Mouse (Mus musculus) mesoderm, embryonic 11.5 days (tissue): ENCODE measurements around the gene Sdf2l1.
"Not testable (repeated sequence)": the region's sequence is repeated elsewhere in the genome, so short reads cannot be mapped to it uniquely, and the experiment has no call there.

Experiments used
- DNase-seq: peaks from one replicate; pipeline ENCODE4 v3.0.0-alpha.2; 2012; ENCODE audit warnings: low read depth, low spot score

Sdf2l1 gene

DNA sequence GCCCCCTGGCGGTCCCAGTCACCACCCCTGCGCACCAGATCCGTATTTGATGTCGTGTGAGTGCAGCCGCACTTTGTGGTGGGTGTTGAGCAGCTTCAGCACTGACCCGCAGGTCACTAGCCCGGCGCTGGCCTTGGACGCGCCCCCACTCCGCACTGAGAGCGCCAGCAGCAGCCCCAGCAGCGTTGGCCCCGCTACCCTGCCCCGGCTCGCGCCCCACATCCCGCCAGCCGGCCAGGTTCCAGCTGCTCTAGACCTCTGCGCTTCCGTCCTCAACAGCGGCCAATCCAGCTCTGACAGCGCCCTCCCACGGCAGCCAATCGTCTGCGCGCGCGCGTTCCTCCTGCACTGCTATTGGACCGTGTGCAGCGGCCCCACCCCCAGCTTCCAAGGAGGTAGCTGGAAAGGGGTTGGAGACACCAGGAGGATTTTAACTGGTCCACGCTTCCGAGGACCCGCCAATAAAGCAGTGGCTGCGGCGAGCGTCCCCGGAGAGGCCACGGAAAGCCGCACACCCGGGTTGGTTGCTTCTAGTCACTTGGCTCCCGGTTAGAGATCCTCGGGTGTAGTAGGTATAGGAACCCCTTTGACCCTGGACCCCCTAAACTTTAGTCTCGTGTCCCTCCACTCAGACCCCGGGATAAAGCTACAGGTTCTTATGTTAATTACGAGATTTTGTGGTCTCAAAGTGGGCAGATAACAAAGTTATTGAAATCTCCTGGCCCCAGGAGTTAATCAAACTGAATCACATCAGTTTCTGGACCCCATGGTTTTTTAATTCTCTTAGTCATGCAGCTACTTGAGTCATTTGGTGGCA lies at the start of gene Sdf2l1:
Sdf2l1 (minus strand) TSS at position 295 of the 817 bp plus-strand sequence.
- DNase-seq: peak; percentile 98

DNA sequence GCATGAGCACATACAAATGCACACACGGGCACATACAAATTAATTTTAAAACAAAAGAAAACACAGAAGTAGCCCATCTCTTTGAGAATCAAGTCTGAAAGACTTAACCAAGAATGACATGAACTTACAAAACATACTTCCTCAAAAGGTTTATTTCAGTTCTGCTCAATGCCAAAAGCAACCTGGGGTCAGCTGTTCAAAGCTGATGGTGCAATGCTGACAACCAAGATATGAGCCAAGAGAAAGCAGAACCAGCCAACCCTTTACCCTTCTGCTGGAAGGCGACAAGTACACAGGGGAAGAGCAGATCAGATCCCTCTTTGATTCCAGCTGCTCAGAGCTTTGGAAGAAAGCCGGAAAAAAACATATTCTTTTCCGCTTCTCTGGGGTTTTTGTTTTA lies 49.2 kb upstream of the Sdf2l1 start:
- no peak for DNase-seq

- DNase-seq: no peak
These were observed 47.5 kb upstream of the Sdf2l1 start for GRCm38 (mm10) chr16:17179706-17180105.

DNA sequence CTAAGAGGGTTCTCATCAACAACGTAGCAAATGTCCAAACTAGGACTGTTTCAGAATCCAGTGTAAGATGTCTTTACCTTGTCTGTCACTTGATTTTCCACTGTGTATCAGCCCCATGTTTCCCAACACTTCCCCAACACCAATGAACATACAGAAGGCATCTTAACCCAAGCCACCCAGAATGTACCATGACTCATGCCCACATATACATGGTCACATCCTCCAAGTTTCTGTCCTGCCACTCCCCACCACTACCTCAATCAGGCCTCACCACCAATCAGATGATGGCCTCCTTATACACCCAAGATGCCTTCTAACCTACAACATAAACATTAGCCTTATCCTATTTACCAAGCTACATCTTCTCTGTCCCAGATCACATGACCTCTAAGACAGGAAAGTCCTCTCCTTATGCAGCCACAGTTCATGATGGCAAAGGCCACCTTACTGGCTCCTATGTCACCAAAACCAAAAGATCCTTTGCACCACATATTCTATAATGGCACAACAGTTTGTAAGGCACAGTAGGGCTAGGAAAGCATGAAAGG lies 45.5 kb upstream of the Sdf2l1 start:
- no peak for DNase-seq

DNA sequence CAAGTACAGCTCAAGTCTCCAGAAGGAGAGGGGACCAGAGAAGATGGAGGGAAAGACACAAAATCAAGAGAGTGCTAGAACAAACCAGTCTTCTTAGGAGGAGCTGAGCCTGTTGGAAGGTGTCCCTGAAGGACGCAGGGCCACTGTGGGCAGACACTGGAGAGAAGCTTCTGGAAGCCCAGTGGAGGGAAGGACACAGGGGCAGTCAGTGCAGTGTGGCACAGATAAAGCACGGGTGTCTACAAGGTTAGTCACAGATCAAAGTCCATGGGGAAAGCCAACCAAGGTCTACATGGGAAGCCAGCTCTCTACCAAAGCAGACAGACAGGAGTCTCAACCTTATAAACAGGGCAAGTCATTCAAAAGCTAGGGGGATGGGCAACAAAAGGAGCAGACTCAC lies 43.6 kb upstream of the Sdf2l1 start:
- no peak for DNase-seq

DNA sequence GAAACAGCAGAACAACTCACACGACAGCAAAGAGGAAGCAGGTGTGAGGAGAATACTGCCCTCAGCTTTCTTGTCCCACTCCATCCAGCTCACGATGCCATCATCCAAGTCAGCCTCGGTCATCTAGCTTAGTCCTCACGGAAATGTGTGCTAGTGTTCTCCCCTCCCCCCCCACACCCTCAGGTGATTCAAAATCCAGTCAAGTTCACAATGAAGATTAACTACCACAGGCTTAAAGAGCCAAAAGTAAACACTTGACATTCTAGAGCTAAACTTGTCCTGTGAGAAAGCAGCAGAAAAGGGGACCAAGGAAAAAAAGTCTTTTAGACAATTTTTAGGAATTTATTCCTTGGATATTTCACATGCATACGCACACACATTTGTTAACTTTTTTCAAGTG lies 35.9 kb upstream of the Sdf2l1 start:
- DNase-seq: no peak

DNA sequence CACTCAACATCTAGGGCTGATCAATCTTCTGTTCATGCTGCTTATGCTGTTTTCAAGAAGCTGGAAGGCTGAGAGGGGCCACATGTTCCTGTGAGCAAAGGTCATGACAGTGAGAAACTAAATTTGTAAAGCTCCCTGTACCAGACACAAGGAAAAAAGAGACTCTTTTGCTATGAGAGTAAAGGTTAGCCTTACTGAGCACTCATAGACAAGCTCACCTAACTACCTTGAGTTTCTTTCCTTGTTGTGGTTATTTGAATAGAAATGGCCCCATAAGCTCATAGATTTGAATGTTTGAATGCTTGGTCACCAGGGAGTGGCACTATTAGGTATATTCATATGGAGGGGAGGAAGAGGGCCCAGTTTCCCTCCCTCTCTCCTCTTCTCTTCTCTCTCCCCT lies 35.0 kb upstream of the Sdf2l1 start:
- no peak for DNase-seq

- not testable (repeated sequence) for DNase-seq
These were observed 33.3 kb upstream of the Sdf2l1 start for GRCm38 (mm10) chr16:17165478-17165877.

DNA sequence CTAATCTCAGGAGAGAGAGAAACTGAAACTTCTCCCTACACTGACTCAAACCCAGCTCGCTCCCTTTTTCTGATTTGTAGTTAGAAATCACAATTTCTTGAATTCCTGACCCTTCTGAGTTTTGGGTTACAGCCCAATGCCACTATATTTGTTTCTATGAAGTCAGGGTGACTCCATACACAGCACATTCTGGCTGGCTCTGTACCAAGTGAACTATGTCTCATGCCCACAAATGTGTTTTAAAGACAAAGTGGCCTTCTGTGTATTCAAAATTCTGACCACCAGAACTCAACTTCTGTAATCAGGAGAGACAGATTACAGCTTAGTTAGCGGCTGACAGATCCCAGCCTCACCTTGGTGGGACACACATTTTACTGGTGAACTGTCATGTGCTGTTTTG lies 22.2 kb upstream of the Sdf2l1 start:
- no peak for DNase-seq

GRCm38 (mm10) chr16:17151874-17152273 lies 19.7 kb upstream of the Sdf2l1 start:
- DNase-seq: no peak

- DNase-seq: no peak
These were observed 18.5 kb upstream of the Sdf2l1 start for GRCm38 (mm10) chr16:17150520-17151258.

- peak; percentile 67 for DNase-seq
These were observed 15.9 kb upstream of the Sdf2l1 start for GRCm38 (mm10) chr16:17148084-17148483.

DNA sequence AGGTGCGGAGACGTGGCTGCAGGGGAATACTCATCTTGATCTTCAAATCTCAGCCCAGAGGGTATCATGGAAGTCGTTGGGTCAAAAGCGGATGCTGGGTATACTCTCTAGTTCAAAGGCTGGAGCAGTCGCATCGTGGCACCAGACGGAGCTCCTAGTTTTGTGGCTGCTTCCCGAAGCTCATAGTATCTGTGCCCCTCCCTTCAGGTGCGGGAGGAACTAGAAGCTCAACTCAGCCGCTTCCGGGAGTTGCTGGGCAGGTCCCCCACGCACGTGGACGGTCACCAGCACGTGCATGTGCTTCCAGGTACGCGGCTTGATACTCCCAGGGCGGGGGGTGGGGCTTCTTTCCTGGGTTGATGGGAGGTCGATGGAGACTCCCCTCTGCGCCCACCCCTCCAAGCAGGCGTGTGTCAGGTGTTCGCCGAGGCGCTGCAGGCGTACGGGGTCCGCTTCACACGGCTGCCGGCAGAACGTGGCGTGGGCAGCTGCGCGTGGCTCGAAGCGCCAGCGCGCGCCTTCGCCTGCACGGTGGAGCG lies 15.3 kb upstream of the Sdf2l1 start:
- DNase-seq: peak; percentile 26

- DNase-seq: peak; percentile 91
These were observed 14.6 kb upstream of the Sdf2l1 start, which contains the start of gene Ccdc116 for GRCm38 (mm10) chr16:17146772-17147235. Gene Ccdc116 (minus strand): TSS chr16:17147229.

GRCm38 (mm10) chr16:17144339-17144738 lies 12.2 kb upstream of the Sdf2l1 start, which contains the start of gene Ydjc:
Gene Ydjc (plus strand): TSS chr16:17144621.
- peak; percentile 50 for DNase-seq

DNA sequence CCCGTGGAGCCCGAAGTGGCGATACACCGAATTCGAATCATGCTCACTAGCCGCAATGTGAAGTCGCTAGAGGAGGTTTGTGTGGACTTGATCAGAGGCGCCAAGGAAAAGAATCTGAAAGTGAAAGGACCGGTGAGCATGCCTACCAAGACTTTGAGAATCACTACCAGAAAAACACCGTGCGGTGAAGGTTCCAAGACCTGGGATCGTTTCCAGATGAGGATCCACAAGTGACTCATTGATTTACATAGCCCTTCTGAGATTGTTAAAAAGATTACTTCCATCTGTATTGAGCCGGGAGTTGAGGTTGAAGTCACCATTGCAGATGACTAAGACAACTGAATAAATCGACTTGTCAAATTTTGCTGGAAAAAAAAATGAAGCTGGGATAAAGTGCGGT lies 5.2 kb upstream of the Sdf2l1 start:
- no peak for DNase-seq

- DNase-seq: peak; percentile 9
These were observed 670 bp upstream of the Sdf2l1 start for GRCm38 (mm10) chr16:17132906-17133200.

GRCm38 (mm10) chr16:17131191-17132088 lies 743 bp downstream of the Sdf2l1 start:
- DNase-seq: peak; percentile 25

- DNase-seq: peak; percentile 35
These were observed 4.9 kb downstream of the Sdf2l1 start for GRCm38 (mm10) chr16:17127292-17127691.

DNA sequence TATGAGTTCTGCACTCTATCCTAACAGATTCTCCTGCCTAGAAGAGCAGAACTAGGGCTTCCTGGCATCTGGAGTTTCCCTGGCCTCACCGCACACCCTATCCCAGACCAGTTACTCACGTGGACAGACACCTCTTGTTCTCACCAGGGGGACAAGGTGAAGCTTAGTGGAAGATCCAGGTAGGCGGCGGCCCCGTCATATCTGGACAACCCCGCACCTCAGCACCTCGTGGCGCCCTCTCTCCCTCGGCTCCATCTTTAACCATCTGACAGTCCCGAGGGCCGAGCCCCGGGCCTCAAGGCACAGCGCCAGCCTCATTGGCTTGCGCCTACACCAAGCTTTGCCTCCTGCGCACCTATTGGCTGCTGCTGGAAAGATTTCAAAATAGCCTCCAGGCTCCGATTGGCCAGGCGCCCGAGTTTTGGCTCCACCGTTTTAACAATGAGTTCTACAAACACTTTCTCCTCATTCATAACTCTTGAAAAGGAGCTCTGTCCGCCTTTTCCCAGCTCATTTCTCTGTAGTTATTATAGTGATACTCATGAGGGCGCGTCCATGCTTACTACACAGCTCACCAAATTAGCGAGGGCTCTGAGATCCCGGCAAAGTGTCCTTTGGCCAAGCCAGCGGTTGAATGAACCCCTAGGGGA lies 7.2 kb downstream of the Sdf2l1 start, which contains the start of gene 2610318N02Rik:
2610318N02Rik (minus strand) TSS at position 297 of the 650 bp plus-strand sequence.
- peak; percentile 92 for DNase-seq
